Mouse (Mus musculus): ENCODE measurements at regions not wholly inside any gene's neighbourhood (a gene's known extent, or its start where the extent isn't known, plus 50 kb on each side); places are given as distances from the start of the nearest gene placed in this dataset.

DNA sequence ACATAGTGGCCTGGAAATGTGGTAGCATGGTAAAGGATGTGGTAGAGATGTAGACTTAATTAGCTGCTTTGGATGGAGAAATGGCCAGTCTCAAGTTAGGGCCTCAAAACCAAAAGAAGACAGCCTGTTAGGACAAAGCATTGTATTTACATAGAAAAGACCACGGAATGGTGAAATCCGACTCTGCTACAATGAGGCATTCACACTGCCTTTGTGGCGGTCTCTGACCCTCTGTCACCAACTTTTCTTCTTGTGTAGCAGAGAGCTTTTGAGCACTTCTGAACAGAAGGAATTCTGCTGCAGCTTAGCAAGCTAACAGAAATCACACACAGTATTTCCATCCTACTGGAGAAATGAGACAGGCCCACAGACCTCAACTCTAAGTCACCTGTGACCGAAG is 177.7 kb downstream of the Arrdc4 start:
- DNase-seq = no peak

DNA sequence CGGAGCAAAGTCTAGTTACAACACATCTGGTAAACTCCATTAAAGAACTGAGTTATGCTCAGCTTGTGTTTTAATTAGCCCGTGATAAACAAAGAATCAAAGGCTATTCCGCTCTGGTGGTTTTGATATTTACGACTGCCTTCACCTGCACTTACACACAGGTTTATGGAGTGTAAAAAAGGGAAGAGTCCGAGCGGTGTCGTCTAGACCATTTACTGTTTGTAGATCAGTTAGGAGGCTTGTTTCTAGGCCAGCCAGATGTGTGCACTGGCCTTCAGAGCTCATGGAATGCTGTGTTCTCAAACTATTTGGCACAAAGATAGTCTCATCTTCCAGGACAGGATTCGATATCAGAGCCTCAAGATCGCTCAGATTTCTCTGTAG is 180.9 kb downstream of the Arrdc4 start:
- DNase-seq = no peak

DNA sequence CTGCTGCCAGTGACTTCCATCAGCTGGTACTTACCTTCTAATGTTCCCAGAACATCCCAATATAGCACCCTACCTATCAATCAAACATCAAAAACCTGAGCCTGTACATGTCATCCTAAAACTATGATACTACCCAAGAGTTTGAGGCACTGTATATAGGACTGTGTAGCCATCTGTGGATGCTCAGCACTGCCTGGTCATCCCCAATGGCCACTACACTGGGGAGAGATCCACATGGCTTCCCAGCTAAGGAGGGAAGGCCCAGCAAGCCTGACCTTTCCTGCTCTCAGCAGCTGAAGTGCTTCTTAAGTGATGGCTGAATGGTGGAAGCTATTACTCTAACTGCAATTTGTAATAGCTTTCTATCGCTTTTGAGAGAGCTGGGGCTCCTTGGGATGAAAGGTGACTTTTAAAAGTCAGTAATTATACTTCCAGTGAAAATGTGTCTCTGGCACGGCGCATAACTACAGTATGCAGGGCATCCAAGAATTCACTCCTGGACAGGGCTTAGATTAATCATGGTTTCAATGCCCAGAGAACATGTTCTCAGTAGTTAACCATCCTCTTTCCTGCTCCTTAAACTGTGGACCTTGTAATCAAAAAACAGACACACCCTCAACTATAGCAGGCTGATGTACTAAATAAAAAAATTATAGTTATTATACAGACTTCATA is 181.5 kb downstream of the Arrdc4 start:
- no peak for DNase-seq

DNA sequence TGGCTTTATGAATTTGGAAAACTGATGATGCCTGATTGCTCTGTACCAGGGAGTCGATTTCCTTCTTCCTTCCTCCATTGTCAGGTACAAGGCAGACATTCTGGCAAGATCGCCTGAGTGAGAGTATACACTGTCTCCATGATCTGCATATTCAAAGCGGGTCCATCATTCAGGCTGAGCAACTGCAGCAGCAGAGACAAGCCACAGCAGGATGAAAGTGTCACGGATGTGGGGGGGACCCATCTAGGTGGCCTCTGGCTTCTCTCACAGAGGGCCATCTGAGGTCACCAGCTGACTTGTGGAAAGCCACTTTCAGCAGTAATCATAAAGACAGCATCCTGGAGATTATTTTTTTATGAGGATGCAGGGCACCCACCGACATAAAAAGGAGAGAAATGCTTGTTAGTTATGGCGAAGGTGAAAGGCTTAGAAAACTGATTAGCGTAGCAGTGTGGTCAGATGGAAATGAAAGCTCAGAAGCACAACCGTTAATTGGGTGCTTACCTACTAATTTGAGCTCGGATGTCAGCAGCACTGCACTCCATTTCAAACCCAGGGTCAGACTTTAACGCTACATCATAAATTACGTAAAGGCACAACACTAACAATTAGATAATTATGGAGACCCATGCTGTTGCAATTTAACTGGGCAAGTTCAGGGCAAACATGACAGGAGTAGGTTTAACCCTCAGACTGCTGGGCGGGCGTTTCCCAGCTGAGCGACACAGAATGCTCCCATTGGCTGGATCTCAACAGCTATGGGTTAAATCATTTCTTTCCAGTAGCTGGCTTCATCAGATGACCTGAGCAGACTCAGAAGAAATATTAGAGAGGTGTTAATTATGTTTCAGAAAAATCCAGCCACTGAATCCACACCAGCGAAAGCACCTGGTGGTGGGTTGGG is 189.3 kb downstream of the Arrdc4 start:
- DNase-seq = no peak

- no peak for DNase-seq
Measured at GRCm38 (mm10) chr7:68550330-68550729, 198.7 kb downstream of the Arrdc4 start.

- no peak for DNase-seq
Measured at GRCm38 (mm10) chr7:68548176-68548575, 200.9 kb downstream of the Arrdc4 start.

DNA sequence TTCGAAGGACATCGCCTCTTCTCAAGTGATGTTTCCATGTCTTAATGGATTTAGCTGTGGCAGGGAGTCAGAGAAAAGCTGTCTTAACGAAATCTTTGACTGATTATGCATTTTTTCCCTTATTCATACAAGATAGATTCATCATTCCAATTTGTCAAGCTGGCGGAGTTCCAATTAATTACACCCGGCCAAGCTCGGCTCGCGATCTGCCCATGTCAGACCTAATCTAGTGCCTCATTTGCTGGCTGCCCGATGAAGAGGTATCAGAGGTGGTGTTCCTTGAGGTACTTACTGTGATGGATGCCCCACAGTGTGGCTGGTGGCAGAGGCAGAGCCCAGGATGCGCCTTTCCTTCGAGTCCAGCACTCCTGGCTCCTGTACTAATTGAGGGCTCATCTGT is 204.9 kb downstream of the Arrdc4 start:
- DNase-seq = no peak

DNA sequence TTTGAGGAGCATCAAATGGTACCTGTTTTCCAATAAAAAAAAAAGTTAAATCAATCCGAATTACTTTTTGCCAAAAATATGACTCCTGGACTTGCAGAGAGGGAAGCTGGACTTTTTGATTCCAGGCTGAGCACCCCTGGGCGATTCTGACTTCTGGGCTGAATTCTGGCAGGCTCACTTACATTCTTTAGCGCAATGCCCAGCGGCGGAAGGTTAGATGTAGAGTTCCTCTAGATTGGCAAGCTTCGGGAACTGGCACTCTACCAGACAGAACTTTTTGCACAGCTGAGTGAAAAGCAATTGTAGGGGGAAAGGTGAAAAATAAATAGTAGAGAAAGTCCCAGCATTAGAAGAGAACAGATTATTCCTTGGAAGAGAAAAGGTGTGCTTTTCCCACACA is 235.5 kb downstream of the Fam169b start:
- no peak for DNase-seq

- no peak for DNase-seq
Measured at GRCm38 (mm10) chr7:68491143-68491810, 217.6 kb downstream of the Fam169b start.

GRCm38 (mm10) chr7:68486676-68487075 is 213.0 kb downstream of the Fam169b start:
- DNase-seq = no peak

- DNase-seq = no peak
Measured at GRCm38 (mm10) chr7:68482553-68482952, 208.9 kb downstream of the Fam169b start.

- DNase-seq = peak; percentile 66
Measured at GRCm38 (mm10) chr7:68480770-68481169, 207.1 kb downstream of the Fam169b start.

- no peak for DNase-seq
Measured at GRCm38 (mm10) chr7:68480336-68480735, 206.7 kb downstream of the Fam169b start.

DNA sequence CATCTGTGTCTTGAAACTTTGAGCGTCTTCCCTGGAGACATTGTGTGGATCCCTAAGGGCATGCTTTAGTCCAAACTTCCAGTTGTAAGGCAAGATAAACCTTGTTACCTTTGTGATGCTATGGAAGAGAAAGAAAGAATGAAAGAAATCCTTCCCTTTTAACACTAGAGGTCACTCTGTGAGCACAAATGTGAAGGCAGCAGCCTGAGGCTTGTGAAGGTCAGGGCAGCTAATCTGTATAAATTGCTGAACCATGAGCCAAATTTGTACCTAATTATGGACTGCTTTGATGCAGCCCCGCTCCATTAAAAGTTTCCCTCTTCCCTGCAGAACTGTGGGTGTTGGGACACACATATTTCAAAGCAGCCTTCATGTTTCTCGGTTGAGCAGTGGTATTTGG is 204.4 kb downstream of the Fam169b start:
- DNase-seq = no peak

DNA sequence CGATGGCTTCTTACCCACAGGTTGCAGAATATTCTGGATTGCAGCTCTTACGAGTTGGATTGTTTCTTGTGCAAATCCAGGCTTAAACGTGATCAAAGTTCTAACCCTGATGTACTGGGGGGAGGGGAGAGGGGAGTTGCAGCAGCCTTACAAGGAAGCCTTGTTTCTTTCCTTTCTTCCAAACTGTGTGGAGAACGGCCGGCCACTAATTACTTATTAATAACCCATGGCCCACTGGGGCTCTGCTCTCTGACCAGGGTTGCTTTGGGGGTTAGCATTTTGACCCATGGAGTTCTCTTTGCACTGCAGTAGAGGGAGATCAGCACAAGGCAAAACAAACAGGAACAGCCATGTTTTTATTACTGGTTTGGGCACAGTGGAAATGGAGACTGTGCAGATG is 199.2 kb downstream of the Fam169b start:
- no peak for DNase-seq

GRCm38 (mm10) chr7:68470983-68471382 is 197.3 kb downstream of the Fam169b start:
- no peak for DNase-seq

DNA sequence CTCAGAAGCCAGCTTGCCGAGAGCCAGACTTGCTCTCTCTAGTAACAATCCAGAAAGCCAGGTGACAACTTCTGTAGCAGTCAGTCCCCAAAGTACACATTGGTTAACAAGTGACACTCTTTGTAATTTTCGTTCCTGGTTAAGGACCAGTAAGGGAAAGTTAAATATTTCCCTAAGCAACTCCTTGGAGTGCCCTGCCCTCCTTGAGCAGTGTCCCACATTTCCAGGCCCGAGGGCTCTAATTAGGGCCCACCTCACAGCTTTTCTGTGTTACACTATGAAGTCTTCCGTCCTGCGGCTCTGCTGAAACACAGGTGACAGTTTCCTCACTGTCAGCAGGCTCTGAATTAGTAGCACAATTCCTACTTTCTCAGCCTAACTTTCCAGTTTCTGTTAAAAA is 194.9 kb downstream of the Fam169b start:
- DNase-seq = no peak

- no peak for DNase-seq
Measured at GRCm38 (mm10) chr7:68457842-68458241, 184.2 kb downstream of the Fam169b start.

DNA sequence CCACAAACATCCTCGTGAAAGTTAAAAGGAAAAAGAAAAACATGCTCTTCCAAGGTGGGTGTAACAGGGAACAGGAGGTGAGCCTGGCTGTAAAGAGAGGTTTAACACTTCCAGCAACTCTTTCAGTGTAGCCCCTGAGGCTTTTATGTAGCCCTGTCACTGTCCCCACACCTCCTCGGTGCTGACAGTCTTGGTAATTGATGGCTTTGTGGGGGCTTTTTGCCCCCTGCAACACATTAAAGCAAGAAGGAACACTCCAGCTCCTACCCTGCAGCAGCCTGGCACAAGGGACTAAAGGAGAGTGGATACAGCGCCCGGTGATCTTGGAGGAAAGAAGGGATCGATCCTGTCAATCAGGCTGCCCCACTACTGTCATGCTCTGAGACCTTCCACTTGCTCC is 181.8 kb downstream of the Fam169b start:
- DNase-seq = no peak

DNA sequence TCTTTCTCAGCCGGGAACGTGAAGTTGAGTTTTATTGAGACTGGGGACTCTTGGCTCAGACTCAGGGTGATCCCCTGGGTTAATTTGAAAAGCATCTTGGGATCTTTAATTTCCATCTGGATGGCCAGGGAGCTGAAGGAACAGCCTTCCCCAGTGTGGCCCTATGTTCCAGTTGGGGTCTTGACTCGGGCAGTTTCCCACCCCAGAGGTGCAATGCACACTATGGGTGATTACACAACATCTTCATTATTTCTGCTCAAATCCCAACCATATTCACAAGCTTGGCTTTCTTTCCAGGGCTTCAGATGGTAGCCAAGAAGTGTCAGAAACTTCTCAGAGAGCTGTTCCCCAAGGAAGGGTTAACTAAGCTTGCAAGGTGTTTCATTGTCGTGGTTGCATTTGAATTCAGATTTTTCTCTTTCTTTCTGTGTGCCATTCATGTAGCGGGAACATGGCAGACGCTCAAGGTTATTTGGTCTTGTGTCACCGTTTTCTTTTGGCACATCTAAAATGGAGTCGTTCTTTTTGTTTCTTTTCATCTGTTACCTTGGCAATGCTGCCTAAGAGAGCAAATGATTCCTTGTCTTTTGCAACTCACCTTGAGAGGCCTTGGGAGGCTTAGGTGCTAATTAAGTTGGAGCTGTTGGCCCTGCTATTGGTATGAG is 179.5 kb downstream of the Fam169b start:
- DNase-seq = no peak

DNA sequence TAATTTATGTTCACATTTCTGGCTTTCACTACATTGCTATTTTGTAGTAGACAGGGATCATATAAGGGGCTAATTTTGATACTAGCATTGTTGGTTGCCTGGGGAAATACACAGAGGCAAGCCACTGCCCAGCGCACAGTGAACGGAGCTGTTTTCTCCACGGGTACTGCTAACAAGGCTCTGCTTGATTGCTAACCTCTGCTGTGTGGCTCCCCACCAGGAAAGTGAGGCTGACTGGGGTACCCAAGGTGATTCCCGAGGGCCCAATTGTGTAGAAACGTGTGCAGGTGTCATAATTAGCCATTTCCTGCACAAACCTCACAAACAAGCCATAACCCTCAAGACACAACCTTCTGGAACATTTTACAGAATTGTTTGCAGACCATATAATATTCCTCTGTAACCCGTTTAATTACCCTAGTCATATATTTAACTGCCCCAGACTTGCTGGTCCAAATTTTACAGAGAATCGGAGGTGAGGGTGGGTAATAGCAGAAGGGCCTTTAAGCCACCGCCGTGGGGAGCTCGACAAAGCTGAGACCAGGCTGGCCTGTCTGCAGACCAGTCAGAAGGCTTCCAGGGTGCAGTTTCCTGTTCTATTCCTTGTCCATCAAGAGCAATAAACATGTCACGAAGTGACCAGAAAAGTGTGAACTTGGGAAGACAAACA is 170.9 kb downstream of the Fam169b start:
- DNase-seq = no peak

DNA sequence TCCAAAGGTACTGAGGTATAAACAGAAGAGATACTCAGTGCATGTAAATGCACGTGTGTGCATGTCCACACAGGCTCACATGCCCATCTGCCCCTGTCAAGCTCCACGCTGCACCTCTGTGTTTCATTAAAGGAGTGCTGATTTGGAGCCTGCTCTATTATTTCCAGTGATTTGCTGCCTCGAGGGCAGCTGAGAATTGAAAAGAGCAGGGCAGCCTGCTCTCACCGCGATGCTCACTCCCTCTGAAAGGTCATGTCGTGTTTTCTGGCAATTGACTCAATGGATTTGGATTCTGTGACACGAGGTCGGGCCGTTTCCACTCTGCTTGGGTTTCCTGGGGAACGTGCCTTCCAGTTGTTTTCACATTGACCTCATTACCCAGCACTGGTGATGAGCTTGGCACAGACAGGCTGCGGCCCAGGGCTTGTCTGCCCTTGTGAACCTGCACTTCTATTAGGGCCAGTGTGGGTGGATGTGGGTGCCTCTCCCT is 167.1 kb downstream of the Fam169b start:
- DNase-seq = no peak

DNA sequence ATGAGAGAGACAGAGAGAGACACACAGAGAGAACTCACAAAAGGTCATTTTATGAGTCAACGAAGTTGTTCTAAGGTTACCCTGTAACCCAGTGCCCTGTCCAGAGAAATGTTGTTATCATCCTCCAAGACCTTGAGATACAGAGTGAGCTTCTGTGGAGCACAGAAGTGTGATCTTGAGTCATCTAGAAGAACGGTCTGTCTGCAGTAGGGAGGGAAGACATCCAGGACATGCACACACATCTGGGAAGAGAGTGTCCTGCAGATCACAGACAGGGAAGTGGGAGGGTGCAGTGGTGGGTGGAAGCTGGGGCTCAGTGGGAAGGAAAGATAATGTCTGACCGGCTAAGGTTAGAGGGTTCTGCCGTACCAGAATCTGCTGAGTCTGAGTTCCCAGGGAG is 155.3 kb downstream of the Fam169b start:
- no peak for DNase-seq
